Mouse (Mus musculus) lung, adult 2 months (tissue): ENCODE measurements around the gene C130074G19Rik. TPM values are rescaled to one million over a fixed set of nuclear protein-coding genes. Genes with fewer than 3 reads are reported as not detected.

Experiments
- DNase-seq: peaks from one replicate; pipeline ENCODE4 v3.0.0; 2022
- H3K4me1 ChIP-seq: fragments of 200-500 bp; 2 replicates; pipeline ENCODE4 v1.6.1; 2011; ENCODE audit warnings: low read length; ENCODE audit not compliant: control insufficient read depth, insufficient read depth
- H3K4me3 ChIP-seq: fragments of 200-500 bp; replicated peaks from 2 replicates; pipeline ENCODE3; 2011; ENCODE audit warnings: low read depth, mild to moderate bottlenecking, control low read depth, low read length; ENCODE audit errors: extremely low read depth
- CTCF ChIP-seq: fragments of 200-500 bp; IDR thresholded peaks from 2 replicates; pipeline ENCODE4 v1.5.1; 2011; ENCODE audit warnings: mild to moderate bottlenecking, low read length, control low read depth; ENCODE audit not compliant: insufficient read depth
- POLR2A ChIP-seq: fragments of 200-500 bp; IDR thresholded peaks from 2 replicates; pipeline ENCODE4 v1.6.1; 2011; ENCODE audit warnings: low read depth, mild to moderate bottlenecking, control low read depth, low read length, borderline replicate concordance; ENCODE audit errors: extremely low read depth
- WGBS: fragments of 180-500 bp; shearing (Covaris S2); methylation state at CpG from one replicate; pipeline ENCODE4 v1.1.7; 2018; 5-methylcytosine and 5-hydroxymethylcytosine counted together
- polyA plus RNA-seq: library from polyadenylated mRNA; depleted of rRNA; stranded (reverse); fragments of >200 nt; gene quantifications from 2 replicates; pipeline ENCODE4 v1.2.3, GENCODE M21; 2012; rRNA removed

The C130074G19Rik gene
- polyA plus RNA-seq, 1 experiment = 31.7 TPM

- no peak overlapping the region for H3K4me3 ChIP-seq
- H3K4me1 ChIP-seq = peaks cover 6% of the 10 kb centered on the region
- TF ChIP-seq POLR2A (no peak), CTCF (no peak)
- WGBS = 50% methylated on average over 23 of the region's 23 CpGs
- no peak for DNase-seq
These were observed 55.8 kb downstream of the C130074G19Rik start for GRCm38 (mm10) chr1:184827175-184827701.

DNA sequence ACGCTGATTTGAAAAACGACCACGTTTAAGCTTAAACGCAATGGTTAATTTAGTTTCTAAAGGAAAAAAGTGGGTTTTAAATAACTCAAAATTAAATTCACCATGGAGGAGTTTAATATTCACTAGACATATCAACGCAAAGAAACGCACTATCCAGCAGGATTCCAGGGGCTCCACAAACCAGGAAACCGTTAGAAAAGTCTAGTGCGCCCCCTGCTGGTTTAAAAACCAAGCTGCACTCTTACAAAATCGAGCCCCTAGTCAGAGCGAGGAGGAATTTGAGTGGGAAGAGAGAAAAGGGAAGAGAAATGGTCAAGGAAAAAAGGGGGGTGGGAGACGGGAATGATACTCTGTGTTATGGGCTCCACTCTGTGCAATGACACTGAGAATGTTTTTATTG, 57.9 kb downstream of the C130074G19Rik start:
- H3K4me1 ChIP-seq = peaks cover 6% of the 10 kb centered on the region
- H3K4me3 ChIP-seq = no peak overlapping the region
- TF ChIP-seq POLR2A (no peak), CTCF (peak; percentile 32; the same call in 1 of the 2 replicates)
- WGBS = 20% methylated on average over 11 of the region's 11 CpGs
- no peak for DNase-seq

DNA sequence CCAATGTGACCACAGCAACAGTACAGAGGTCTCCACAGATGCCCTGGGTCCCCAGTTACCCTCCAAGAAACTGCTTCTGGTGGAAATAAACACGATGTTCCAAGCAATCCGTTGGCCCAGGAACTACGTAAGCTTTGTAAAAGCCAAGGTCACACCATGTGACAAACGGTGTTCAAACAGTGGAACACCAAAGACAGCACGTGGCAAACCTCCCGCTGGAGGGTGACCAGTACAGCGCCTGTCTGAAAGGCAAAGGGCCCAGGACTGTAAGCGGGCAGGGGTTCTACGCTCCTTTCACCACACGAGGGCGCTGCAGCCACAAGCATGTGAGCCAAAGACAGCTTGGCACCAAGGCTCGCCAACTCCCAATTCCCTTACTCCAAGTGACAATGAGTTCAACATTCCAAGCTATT, 58.6 kb downstream of the C130074G19Rik start:
- no peak overlapping the region for H3K4me3 ChIP-seq
- 2% methylated on average over 12 of the region's 12 CpGs for WGBS

DNA sequence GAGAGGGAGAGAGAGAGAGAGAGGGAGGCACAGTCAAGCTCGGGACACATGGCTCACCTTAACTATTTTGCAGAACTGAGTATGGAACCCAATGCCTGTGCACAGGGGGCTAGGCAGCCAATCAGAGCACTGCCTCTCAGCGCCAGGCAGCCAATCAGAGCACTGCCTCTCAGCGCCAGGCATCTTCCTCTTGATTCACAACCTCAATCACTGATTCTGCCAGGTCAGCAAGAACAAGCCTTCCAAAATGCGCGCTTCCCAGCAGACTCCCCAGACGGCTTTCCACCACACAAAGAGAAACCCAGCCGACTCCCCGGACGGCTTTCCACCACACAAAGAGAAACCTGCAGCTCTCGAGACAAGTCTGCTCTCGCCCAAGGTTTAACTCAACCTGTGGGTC, 60.3 kb downstream of the C130074G19Rik start:
- no peak for DNase-seq
- no peak overlapping the region for H3K4me3 ChIP-seq
- H3K4me1 ChIP-seq = peaks cover 6% of the 10 kb centered on the region
- TF ChIP-seq POLR2A = no peak
- no peak for TF ChIP-seq CTCF
- whole genome bisulfite sequencing = 44% methylated on average over 11 of the region's 11 CpGs

More for the DNA sequence above, 58.6 kb downstream of the C130074G19Rik start:
- DNase-seq = peak; percentile 91
- TF ChIP-seq POLR2A (no peak), CTCF (peak; percentile 97)
- peaks cover 6% of the 10 kb centered on the region for H3K4me1 ChIP-seq

Other genes with a start within 250 kb of the C130074G19Rik start
- 72.0 and 77.7 TPM in 2 replicates for gene Hlx, start 150.6 kb downstream of the C130074G19Rik start, polyA plus RNA-seq
- gene Marc1, start 71.9 kb downstream of the C130074G19Rik start, polyA plus RNA-seq = 1.2 and 1.6 TPM in 2 replicates
- 73.3 and 79.9 TPM in 2 replicates for gene Marc2, start 36.8 kb downstream of the C130074G19Rik start, polyA plus RNA-seq
- gene Mark1, start 116.4 kb upstream of the C130074G19Rik start, polyA plus RNA-seq = 2.7 and 3.7 TPM in 2 replicates